Mouse (Mus musculus): ENCODE results near the gene Eral1. TPM values are rescaled to one million over a fixed set of nuclear protein-coding genes. Genes with fewer than 3 reads are reported as not detected.

Eral1 gene
- polyA plus RNA-seq (2012; rRNA removed): 26.0 and 26.1 TPM in 2 replicates

GRCm38 (mm10) chr11:78079961-78080921 is at the start of gene Eral1:
Gene Eral1, minus strand, starts transcription at chr11:78080383.
- H3K4me1 ChIP-seq (ENCODE audit: control insufficient read depth, insufficient read depth, low read length): no peaks in the 10 kb centered on the region
- TF ChIP-seq POLR2A (IDR thresholded peaks at IDR 0.05; ENCODE audit: extremely low read depth, insufficient read depth, low read length) (peak; percentile 77; the same call in 1 of the 2 replicates), CTCF (IDR thresholded peaks at IDR 0.05; ENCODE audit: extremely low read depth, insufficient read depth, low read length) (no peak)
- H3K4me3 ChIP-seq (ENCODE audit: insufficient read depth, low read length): peak within 1 kb of the TSS; percentile 77
- H3K27ac ChIP-seq (ENCODE audit: insufficient read depth, low read length): 0 out of 2 replicates have a peak within 1 kb of the TSS, but pooled peaks have one; percentile 14

- peaks cover 4% of the 10 kb centered on the region; the same call in 1 of the 2 replicates for H3K4me1 ChIP-seq (ENCODE audit: control insufficient read depth, insufficient read depth, low read length)
- no peak overlapping the region for H3K4me3 ChIP-seq (ENCODE audit: insufficient read depth, low read length)
- H3K27ac ChIP-seq (ENCODE audit: insufficient read depth, low read length): no peak overlapping the region
- no peak for TF ChIP-seq POLR2A (IDR thresholded peaks at IDR 0.05; ENCODE audit: extremely low read depth, insufficient read depth, low read length)
- no peak for TF ChIP-seq CTCF (IDR thresholded peaks at IDR 0.05; ENCODE audit: extremely low read depth, insufficient read depth, low read length)
Measured at GRCm38 (mm10) chr11:78129458-78129857, 49.3 kb upstream of the Eral1 start.

GRCm38 (mm10) chr11:78126739-78127138 is 46.6 kb upstream of the Eral1 start:
- TF ChIP-seq POLR2A (IDR thresholded peaks at IDR 0.05; ENCODE audit: extremely low read depth, insufficient read depth, low read length): no peak
- TF ChIP-seq CTCF (IDR thresholded peaks at IDR 0.05; ENCODE audit: extremely low read depth, insufficient read depth, low read length): no peak
- no peak overlapping the region for H3K4me3 ChIP-seq (ENCODE audit: insufficient read depth, low read length)
- no peak overlapping the region for H3K27ac ChIP-seq (ENCODE audit: insufficient read depth, low read length)
- H3K4me1 ChIP-seq (ENCODE audit: control insufficient read depth, insufficient read depth, low read length): peaks cover 4% of the 10 kb centered on the region; the same call in 1 of the 2 replicates

- Histone ChIP-seq H3K4me3 (ENCODE audit: insufficient read depth, low read length) (no peak overlapping the region), H3K27ac (ENCODE audit: insufficient read depth, low read length) (no peak overlapping the region), H3K4me1 (ENCODE audit: control insufficient read depth, insufficient read depth, low read length) (peaks cover 4% of the 10 kb centered on the region; the same call in 1 of the 2 replicates)
- TF ChIP-seq CTCF (IDR thresholded peaks at IDR 0.05; ENCODE audit: extremely low read depth, insufficient read depth, low read length): no peak
Measured at GRCm38 (mm10) chr11:78125691-78126090, 45.5 kb upstream of the Eral1 start.

GRCm38 (mm10) chr11:78123782-78124181 is 43.6 kb upstream of the Eral1 start:
- no peak for TF ChIP-seq CTCF (IDR thresholded peaks at IDR 0.05; ENCODE audit: extremely low read depth, insufficient read depth, low read length)
- no peak for TF ChIP-seq POLR2A (IDR thresholded peaks at IDR 0.05; ENCODE audit: extremely low read depth, insufficient read depth, low read length)
- no peak overlapping the region for H3K27ac ChIP-seq (ENCODE audit: insufficient read depth, low read length)
- no peak overlapping the region for H3K4me3 ChIP-seq (ENCODE audit: insufficient read depth, low read length)
- H3K4me1 ChIP-seq (ENCODE audit: control insufficient read depth, insufficient read depth, low read length): peaks cover 4% of the 10 kb centered on the region; the same call in 1 of the 2 replicates

GRCm38 (mm10) chr11:78122815-78123214 is 42.6 kb upstream of the Eral1 start:
- Histone ChIP-seq H3K4me3 (ENCODE audit: insufficient read depth, low read length) (no peak overlapping the region), H3K4me1 (ENCODE audit: control insufficient read depth, insufficient read depth, low read length) (peaks cover 5% of the 10 kb centered on the region; the same call in 1 of the 2 replicates), H3K27ac (ENCODE audit: insufficient read depth, low read length) (no peak overlapping the region)
- no peak for TF ChIP-seq CTCF (IDR thresholded peaks at IDR 0.05; ENCODE audit: extremely low read depth, insufficient read depth, low read length)
- no peak for TF ChIP-seq POLR2A (IDR thresholded peaks at IDR 0.05; ENCODE audit: extremely low read depth, insufficient read depth, low read length)

GRCm38 (mm10) chr11:78121176-78121575 is 41.0 kb upstream of the Eral1 start:
- no peak for TF ChIP-seq POLR2A (IDR thresholded peaks at IDR 0.05; ENCODE audit: extremely low read depth, insufficient read depth, low read length)
- no peak for TF ChIP-seq CTCF (IDR thresholded peaks at IDR 0.05; ENCODE audit: extremely low read depth, insufficient read depth, low read length)
- Histone ChIP-seq H3K27ac (ENCODE audit: insufficient read depth, low read length) (no peak overlapping the region), H3K4me1 (ENCODE audit: control insufficient read depth, insufficient read depth, low read length) (peaks cover 5% of the 10 kb centered on the region; the same call in 1 of the 2 replicates), H3K4me3 (ENCODE audit: insufficient read depth, low read length) (no peak overlapping the region)

- no peak for TF ChIP-seq POLR2A (IDR thresholded peaks at IDR 0.05; ENCODE audit: extremely low read depth, insufficient read depth, low read length)
- TF ChIP-seq CTCF (IDR thresholded peaks at IDR 0.05; ENCODE audit: extremely low read depth, insufficient read depth, low read length): no peak
- no peak overlapping the region for H3K27ac ChIP-seq (ENCODE audit: insufficient read depth, low read length)
- H3K4me1 ChIP-seq (ENCODE audit: control insufficient read depth, insufficient read depth, low read length): peaks cover 1% of the 10 kb centered on the region; the same call in 1 of the 2 replicates
- H3K4me3 ChIP-seq (ENCODE audit: insufficient read depth, low read length): no peak overlapping the region
Measured at GRCm38 (mm10) chr11:78119898-78120297, 39.7 kb upstream of the Eral1 start.

GRCm38 (mm10) chr11:78118467-78118866 is 38.3 kb upstream of the Eral1 start:
- TF ChIP-seq CTCF (IDR thresholded peaks at IDR 0.05; ENCODE audit: extremely low read depth, insufficient read depth, low read length): no peak
- TF ChIP-seq POLR2A (IDR thresholded peaks at IDR 0.05; ENCODE audit: extremely low read depth, insufficient read depth, low read length): no peak
- Histone ChIP-seq H3K27ac (ENCODE audit: insufficient read depth, low read length) (no peak overlapping the region), H3K4me3 (ENCODE audit: insufficient read depth, low read length) (no peak overlapping the region), H3K4me1 (ENCODE audit: control insufficient read depth, insufficient read depth, low read length) (peaks cover 8% of the 10 kb centered on the region)

- Histone ChIP-seq H3K4me1 (ENCODE audit: control insufficient read depth, insufficient read depth, low read length) (peaks cover 10% of the 10 kb centered on the region), H3K4me3 (ENCODE audit: insufficient read depth, low read length) (peak overlapping the region; percentile 79), H3K27ac (ENCODE audit: insufficient read depth, low read length) (no peak overlapping the region)
- TF ChIP-seq POLR2A (IDR thresholded peaks at IDR 0.05; ENCODE audit: extremely low read depth, insufficient read depth, low read length) (no peak), CTCF (IDR thresholded peaks at IDR 0.05; ENCODE audit: extremely low read depth, insufficient read depth, low read length) (no peak)
Measured at GRCm38 (mm10) chr11:78116146-78116410, 35.9 kb upstream of the Eral1 start.
